In the genomic region with DNA sequence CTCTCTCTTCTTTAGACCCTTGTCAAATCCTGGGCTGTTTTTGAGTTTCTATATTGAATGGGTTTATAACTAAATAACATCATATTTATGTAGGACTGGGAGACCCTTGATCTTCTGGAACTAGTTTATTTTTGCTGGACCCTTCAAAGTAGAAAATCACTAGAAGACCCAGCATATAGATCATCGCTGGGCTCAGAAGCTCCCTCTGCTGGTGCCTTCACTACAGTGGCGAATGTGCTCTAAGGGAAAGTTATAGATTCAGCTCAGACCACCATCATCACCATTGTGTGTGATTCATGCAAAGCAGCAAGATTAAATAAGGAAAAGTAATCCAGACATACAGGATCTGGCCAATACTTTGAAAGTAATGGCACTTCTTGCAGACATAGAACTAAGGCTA, we compare ENCODE assay signal across 9 mouse cellular contexts.
A peak's percentile ranks its signal among the peaks of the same experiment; 100 is the strongest.
DNase-seq lines count a peak whose midpoint lies in the region; ATAC-seq lines count a peak whose summit lies in the region.
"Had no signal": no experiment of that assay in that cellular context is flagged by ENCODE, and none has a peak within 500 bp of the region (broad histone marks: within the 10 kb centered on the region; RNA-seq: fewer than 3 reads in every experiment).

No protein-coding gene starts in this region.

- H3K4me1 ChIP-seq in neural tube, embryonic 11.5 days (ENCODE audit: control insufficient read depth, insufficient read depth, low read length): no peaks in the 10 kb centered on the region

- no peaks in the 10 kb centered on the region for H3K9me3 ChIP-seq in neural tube, embryonic 11.5 days (ENCODE audit: control insufficient read depth, low read length)
- H3K9me3 ChIP-seq: megakaryocyte, embryonic 14.5 days had no signal

- no peak for ATAC-seq in neural tube, embryonic 11.5 days (ENCODE audit: insufficient read depth, low FRiP score, low TSS enrichment)

- WGBS in neural tube, embryonic 11.5 days: 38% methylated on average over 2 of the region's 2 CpGs

- H3K4me2 ChIP-seq in neural tube, embryonic 11.5 days (ENCODE audit: low read depth): no peak overlapping the region

- H3K36me3 ChIP-seq in neural tube, embryonic 11.5 days (ENCODE audit: control insufficient read depth, insufficient read depth, low read length): no peaks in the 10 kb centered on the region

- H3K4me3 ChIP-seq in neural tube, embryonic 11.5 days (ENCODE audit: low read depth, low read length): no peak overlapping the region

- H3K27ac ChIP-seq in neural tube, embryonic 11.5 days (ENCODE audit: low read depth, low read length): no peak overlapping the region

- peak; percentile 12 for DNase-seq in heart, postnatal 4 days
- DNase-seq in heart, adult 8-10 months (ENCODE audit: low spot score): no peak
- DNase-seq in neural tube, embryonic 11.5 days (ENCODE audit: low spot score): peak; percentile 47
- no peak for DNase-seq in neural tube, embryonic 10.5 days (ENCODE audit: extremely low spot score, low spot score)
- peak; percentile 52 for DNase-seq in embryo, embryonic 11 days
- DNase-seq in thymus, postnatal 4 days: peak; percentile 56
- no peak for DNase-seq in ovary, postnatal 10 days (ENCODE audit: low spot score)
- DNase-seq in cerebellum, postnatal 36 days: no peak

- H3K9ac ChIP-seq in neural tube, embryonic 11.5 days (ENCODE audit: low read length): no peak overlapping the region

- H3K27me3 ChIP-seq in neural tube, embryonic 11.5 days (ENCODE audit: control insufficient read depth, insufficient read depth, low read length): no peaks in the 10 kb centered on the region
- H3K27me3 ChIP-seq: megakaryocyte, embryonic 14.5 days had no signal

Comparison
In these comparisons a context has a peak if more than half of its experiments do, and no peak if none do; other contexts are left out.
1. DNase-seq: peak in heart, postnatal 4 days (single experiment), neural tube, embryonic 11.5 days (single experiment), embryo, embryonic 11 days (single experiment) and thymus, postnatal 4 days (single experiment); none in heart, adult 8-10 months (single experiment), neural tube, embryonic 10.5 days (single experiment), ovary, postnatal 10 days (single experiment) and cerebellum, postnatal 36 days (0 of 2).